Mouse (Mus musculus): ENCODE measurements around the gene Vps29.

- TF ChIP-seq CTCF (IDR thresholded peaks at IDR 0.05; ENCODE audit: insufficient read depth, low read depth, low read length) (no peak), POLR2A (IDR thresholded peaks at IDR 0.05; ENCODE audit: insufficient read depth, low read depth, low read length) (no peak)
Observed at GRCm38 (mm10) chr5:122317329-122318045, 36.7 kb upstream of the Vps29 start.

Data from olfactory bulb, adult 2 months (tissue).